Mouse (Mus musculus) thymus, postnatal 14 days (tissue): ENCODE results near the gene Gfm2.
"Not testable (repeated sequence)": the region's sequence is repeated elsewhere in the genome, so short reads cannot be mapped to it uniquely, and the experiment has no call there.

Experiments used
- DNase-seq: peaks from one replicate; pipeline ENCODE4 v3.0.0; 2021

Gfm2 gene

GRCm38 (mm10) chr13:97137466-97138400 lies at the start of gene Gfm2, which contains the start of gene Nsa2:
TSS of gene Gfm2 (plus strand) at chr13:97137937.
TSS of gene Nsa2 (minus strand) at chr13:97137937.
- DNase-seq, result peak; percentile 89

DNA sequence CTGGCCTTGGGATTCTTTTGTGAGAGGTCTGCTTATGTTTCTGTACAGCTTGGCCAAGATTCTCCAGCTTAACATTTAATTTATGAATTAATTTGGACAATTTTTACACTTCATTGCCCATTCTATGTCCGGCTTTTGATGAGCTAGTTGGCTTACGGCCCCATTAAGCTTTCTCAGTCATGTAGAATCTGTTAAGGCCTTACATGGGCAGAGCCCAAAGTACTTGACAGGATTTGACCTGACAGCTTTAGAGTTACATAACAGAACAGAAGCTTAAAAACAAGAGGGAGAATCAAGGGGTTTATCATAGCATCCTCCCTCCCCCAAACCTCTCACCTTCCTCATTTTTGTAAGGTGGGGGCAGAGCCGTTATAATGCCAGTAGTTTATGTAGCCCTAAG lies 49.6 kb upstream of the Gfm2 start:
- DNase-seq, result no peak

DNA sequence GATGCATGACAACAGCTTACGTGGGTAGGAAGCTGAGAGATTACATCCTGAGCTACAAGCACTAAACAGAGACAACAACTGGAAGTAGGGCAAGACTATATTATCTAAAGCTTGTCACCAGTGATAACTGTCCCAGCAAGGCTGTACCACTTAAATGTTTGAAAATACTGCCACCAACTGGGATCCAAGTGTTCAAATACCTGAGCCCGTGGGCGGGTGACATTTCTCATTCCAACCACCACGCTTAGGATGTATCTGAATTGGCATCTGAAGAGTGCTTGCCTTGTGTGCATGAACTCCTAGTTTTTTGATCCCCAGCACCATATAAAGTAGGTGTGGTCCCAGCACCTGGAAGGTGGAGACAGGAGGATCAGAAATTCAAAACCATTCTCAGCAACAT lies 42.0 kb upstream of the Gfm2 start:
- no peak for DNase-seq

- peak; percentile 25 for DNase-seq
Observed at GRCm38 (mm10) chr13:97099187-97099852, 38.4 kb upstream of the Gfm2 start, which contains the start of gene Gm6169. TSS of gene Gm6169 (minus strand) at chr13:97099237.

DNA sequence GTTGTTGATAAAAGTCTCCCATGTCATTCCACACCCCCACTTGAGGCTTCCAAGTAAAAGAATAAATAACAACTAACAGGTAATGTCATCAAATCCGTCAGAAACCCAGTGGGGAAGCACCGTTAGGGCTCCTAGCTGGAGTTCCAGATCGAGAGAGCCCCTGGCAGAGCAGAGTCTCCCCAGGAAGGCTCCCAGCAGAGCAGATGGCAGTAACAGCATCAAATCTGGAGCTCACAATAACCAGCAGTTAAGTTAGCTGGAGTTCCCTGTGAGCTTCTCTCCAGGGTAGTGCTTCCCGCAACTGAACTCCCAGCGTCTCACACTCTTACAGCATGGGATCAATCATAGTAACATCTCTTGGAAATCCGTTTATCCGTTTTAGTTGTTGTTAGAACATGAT lies 32.7 kb upstream of the Gfm2 start:
- no peak for DNase-seq

DNA sequence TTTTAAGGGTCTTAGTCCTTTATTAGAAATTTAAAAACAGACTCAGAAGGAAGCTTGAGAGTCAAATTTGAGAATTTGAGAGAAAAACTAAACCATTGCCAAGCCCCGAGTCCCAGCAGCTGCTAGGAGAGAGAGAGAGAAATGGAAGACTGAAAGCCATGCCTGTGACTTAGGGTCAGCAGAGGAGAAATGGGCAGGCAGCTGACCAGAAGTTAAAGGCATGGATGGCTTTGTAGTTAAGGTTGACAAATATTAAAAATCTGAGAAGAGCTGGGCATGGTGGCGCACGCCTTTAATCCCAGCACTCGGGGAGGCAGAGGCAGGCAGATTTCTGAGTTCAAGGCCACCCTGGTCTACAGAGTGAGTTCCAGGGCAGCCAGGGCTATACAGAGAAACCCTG lies 30.0 kb upstream of the Gfm2 start:
- not testable (repeated sequence) for DNase-seq

DNA sequence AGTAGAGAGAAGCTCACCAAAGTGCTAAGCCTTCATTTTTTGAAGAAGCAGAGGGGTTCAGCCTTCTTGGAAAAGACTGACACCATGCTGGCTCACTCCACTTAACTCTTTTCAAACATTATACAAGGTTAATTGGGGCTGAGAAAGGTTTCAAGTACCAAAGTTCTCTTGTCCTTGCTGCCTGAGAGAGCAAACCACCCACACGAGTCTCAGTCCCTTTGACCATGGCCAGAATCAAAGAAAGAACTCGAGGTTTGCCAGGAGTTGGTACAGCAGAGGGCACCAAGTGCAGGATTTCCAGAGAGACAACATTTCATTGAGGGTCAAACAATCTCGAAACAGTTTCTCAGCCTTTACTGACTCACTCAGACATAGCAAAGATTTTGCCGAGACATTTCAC lies 28.7 kb upstream of the Gfm2 start:
- DNase-seq, result no peak

GRCm38 (mm10) chr13:97121341-97121740 lies 16.4 kb upstream of the Gfm2 start:
- DNase-seq, result no peak

DNA sequence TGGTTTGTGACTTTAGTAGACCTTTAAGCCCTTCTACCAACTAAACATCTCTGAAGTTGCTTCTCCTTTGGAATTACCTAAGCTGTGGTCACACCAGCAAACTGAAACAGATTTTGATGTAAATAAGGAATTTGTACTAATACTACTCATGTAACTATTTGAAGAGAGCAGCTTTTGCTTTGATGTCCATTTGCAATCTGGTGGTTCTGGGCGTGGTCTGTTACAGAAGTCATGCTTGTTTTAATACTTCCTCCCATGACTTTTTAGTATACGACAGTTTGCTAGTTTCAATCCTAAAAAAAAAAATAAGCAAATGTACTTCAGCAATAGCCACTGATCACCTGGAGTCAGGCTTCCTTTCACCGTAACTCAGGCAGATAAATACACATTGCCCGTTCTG lies 8.1 kb upstream of the Gfm2 start:
- not testable (repeated sequence) for DNase-seq

GRCm38 (mm10) chr13:97130413-97130812 lies 7.3 kb upstream of the Gfm2 start:
- not testable (repeated sequence) for DNase-seq

DNA sequence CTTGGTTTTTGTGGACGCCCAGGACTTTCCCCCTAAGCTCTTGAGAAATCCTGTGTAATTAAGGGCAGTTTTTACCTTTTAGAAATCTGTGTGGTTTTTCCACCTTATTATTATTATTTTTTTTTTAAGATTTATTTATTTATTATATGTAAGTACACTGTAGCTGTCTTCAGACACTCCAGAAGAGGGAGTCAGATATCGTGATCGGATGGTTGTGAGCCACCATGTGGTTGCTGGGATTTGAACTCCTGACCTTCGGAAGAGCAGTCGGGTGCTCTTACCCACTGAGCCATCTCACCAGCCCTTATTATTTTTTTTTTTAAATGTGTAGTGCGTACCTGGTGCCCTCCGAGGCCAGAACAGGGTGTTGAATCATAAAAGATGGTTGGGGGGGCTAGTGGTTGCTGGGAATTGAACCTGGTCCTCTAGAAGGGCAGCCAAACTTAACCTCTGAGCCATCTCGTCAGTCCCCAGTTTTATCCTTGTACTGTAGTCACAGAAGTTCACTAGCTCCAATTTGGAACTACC lies 731 bp downstream of the Gfm2 start:
- not testable (repeated sequence) for DNase-seq

DNA sequence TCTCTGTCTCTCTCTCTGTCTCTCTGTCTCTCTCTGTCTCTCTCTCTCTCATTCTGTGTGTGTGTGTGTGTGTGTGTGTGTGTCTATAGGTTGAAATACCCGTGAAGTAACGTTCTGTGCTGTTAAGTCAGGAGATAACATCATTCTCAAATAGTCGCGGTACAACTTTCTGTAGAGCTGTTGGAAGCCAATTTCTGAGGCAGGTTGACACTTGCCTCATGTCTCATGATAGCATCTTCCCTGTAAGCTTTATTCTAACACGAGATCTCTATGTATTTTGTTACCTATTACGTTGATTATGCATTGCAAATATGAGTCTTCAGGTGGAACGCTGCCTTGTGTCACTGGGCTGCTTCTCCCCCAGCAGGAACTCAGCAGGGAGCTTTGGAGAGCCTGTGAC lies 4.6 kb downstream of the Gfm2 start:
- DNase-seq, result no peak

DNA sequence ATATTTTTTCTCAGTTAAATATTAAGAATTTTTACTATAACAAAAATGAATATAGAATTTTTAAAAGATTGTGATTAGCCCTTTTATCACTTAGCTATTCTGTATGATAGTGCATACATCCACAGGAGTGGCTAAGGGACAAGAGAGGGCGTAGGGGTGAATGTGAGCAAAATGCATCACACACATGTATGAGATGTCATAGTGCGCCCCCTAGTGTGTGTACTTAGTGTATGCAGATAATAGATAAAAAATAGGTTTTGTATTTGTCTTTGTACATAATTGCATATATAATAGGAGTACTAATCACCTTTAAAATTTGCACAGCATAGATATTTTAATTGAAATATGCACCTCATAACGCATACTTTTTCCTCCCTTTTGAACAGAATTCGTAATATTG lies 8.1 kb downstream of the Gfm2 start:
- peak; percentile 70 for DNase-seq

DNA sequence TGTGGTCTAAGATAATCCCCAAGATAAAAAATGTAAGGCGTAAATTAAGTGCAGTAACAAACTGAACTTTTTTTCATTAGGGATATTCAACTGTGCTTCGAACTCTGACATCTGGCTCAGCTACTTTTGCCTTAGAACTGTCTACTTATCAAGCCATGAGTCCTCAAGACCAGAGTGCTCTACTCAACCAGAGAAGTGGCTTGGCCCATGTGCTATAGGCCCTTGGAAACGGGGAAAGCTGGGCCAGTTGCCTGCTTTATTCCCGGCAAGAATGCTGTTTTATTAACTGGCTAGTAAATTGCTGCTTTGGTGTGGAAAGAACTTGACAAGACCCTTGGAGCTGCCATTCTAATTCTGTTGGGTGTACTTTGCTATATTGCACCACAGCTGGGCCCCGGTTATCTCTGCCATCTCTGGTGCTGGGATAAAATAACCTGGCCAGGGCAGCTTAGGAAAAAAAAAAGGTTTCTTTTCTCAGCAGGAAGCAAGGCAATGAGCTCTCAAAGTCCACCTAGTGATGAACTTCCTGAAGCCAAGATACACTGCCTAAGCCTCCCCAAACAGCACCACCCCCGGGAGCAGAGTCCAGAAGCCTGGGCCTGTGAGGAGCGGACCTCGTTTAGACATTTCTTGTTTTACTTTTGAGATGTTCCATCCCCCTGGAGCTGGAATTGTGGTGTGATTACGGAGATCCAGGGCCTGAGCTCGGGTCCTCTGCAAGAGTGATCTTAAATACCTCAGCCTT lies 38.0 kb downstream of the Gfm2 start:
- no peak for DNase-seq

GRCm38 (mm10) chr13:97176731-97177130 lies 39.0 kb downstream of the Gfm2 start:
- DNase-seq, result no peak

GRCm38 (mm10) chr13:97178943-97179342 lies 41.2 kb downstream of the Gfm2 start:
- DNase-seq, result no peak

- DNase-seq, result no peak
Observed at GRCm38 (mm10) chr13:97180113-97180828, 42.5 kb downstream of the Gfm2 start.

DNA sequence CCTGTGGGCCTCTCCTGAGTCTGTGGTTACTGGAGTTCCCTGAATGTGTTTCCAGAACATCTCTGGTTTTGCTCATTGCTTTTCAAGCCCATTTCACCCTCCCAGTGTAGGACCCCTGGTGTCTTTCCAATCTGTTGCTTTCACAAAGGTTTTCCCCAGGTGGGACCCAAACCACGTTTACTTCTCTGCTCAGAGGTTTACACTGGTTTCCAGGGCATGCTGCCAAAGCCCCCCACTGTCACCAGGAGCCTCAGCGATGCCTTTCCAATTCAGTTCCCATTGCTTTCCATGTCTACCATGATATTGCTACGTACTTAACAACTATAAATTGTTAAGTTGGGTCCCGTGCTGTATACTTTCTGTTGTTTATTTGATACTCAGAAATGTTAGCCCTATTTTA lies 45.1 kb downstream of the Gfm2 start:
- DNase-seq, result no peak

GRCm38 (mm10) chr13:97184168-97184567 lies 46.4 kb downstream of the Gfm2 start:
- no peak for DNase-seq

DNA sequence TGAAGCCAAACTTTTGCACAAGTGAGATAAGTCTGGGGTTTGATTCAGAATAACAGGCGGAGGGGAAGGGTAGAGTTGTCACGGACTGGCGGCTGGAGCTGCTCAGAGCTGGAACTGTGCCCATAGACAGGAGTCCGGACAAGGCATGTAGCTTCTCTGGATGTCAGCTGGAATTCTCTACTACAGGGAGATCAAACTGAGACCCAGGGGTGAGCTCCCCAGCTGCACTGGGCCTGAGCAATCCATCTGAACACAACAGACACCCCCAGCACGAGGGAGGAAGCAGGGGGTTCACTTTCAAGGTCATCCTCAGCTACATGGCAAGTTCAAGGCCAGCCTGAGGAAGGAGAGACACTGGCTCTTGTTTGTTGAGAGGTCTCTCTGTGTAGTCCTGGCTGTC lies 46.9 kb downstream of the Gfm2 start:
- DNase-seq, result no peak

- no peak for DNase-seq
Observed at GRCm38 (mm10) chr13:97186346-97186745, 48.6 kb downstream of the Gfm2 start.

GRCm38 (mm10) chr13:97187693-97188092 lies 50.0 kb downstream of the Gfm2 start:
- no peak for DNase-seq
